Mouse (Mus musculus) E14TG2a.4 (cell line): Measurements from ENCODE around the gene Smpdl3b.
"Not testable (repeated sequence)": the region's sequence is repeated elsewhere in the genome, so short reads cannot be mapped to it uniquely, and the experiment has no call there.

Experiments
- H3K27me3 ChIP-seq: 2 replicates; pipeline ENCODE4 v1.6.1; 2014; ENCODE audit warnings: low read length, control low read depth; ENCODE audit not compliant: insufficient read depth
- H3K36me3 ChIP-seq: 2 replicates; pipeline ENCODE4 v1.6.1; 2014; ENCODE audit warnings: low read length, control low read depth; ENCODE audit not compliant: insufficient read depth
- H3K4me1 ChIP-seq: replicated peaks from 2 replicates; pipeline ENCODE4 v1.6.1; 2014; ENCODE audit warnings: low read depth, low read length, control low read depth
- H3K4me3 ChIP-seq: replicated peaks from 2 replicates; pipeline ENCODE4 v1.5.1; 2014; ENCODE audit warnings: mild to moderate bottlenecking, low read length
- H3K9me3 ChIP-seq: 2 replicates; pipeline ENCODE4 v1.6.1; 2014; ENCODE audit warnings: low read length, control low read depth
- CTCF ChIP-seq: conservative IDR thresholded peaks from 2 replicates; pipeline ENCODE4 v1.5.1; 2014; ENCODE audit warnings: low read length
- NANOG ChIP-seq: IDR thresholded peaks from 2 replicates; pipeline ENCODE4 v1.6.1; 2014; ENCODE audit warnings: borderline replicate concordance, low read length, mixed read lengths
- POU5F1 ChIP-seq: IDR thresholded peaks from 2 replicates; pipeline ENCODE4 v1.6.1; 2014; ENCODE audit warnings: low read length, borderline replicate concordance

Smpdl3b gene

DNA sequence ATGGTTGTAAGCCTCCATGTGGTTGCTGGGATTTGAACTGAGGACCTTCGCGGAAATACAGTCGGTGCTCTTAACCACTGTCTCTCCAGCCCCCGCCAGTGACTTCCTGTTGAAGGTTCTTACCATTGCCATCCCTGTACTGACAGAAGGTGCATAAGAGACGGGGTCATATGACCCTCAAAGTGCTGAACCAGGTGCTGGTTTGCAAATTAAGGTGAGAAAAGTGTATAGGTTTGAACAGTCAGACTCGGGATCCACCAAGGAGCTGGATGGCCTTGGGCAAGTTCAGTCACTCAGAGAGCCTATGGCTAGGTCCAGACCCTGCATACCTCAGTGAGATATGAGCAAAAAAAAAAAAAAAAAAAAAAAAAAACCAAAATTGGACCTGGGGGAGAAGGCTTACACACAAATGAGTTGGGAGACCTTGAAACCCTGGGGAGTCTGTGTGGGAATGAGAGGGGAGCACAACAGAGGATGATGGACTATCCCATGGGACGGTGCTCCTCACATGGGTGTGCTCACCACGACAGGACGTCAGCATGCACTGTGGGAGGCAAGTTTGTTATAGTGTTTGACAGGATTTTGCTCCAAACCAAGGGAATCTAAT lies 10.0 kb downstream of the Smpdl3b start:
- Histone ChIP-seq H3K36me3 (peaks cover 23% of the 10 kb centered on the region), H3K9me3 (no peaks in the 10 kb centered on the region), H3K4me1 (peaks cover 69% of the 10 kb centered on the region), H3K4me3 (no peak overlapping the region), H3K27me3 (no peaks in the 10 kb centered on the region)
- TF ChIP-seq CTCF (no peak), NANOG (no peak), POU5F1 (no peak)

DNA sequence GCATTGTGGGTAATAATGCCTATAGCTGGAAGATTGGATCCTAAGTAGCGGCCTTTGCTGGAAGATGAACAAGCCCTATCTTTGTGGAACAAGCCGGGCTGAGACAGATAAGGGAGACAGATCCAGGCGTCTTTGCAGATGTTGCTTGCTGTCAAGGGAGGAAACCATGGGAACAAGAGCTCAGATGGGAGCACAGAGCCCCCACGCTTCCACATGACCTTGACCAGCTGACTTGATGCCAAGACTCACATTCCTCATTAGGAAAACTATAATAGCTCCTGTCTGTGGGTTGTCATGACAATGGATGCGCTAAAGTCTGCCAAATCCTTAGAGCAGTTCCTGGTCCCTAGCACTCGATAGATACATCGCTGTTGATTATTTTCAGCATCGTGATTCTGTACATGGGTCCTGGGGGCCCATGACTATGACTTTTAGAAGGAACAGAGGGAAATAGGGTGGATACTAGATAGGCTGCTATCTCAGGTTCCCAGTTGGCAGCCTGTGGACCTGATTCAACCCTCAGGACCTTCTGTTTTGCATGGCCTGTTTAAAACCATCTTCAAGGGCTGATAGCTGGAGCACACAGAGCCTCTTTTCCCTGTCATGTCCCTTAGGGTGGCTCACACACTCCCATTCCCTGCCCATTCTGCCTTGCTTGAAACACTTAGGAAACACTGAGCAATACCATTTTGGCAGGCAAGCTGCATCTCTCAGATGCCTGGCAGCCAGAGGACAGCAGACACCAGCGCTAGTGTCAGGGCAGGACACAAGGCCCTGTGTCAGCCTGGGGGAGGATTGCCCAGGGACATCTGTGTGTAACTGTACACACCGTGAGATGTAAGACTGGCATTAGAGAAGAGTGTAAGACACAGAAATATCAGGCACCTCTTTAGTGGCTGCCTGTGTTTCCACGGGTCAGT lies 12.8 kb downstream of the Smpdl3b start:
- Histone ChIP-seq H3K4me3 (no peak overlapping the region), H3K4me1 (peaks cover 66% of the 10 kb centered on the region), H3K27me3 (no peaks in the 10 kb centered on the region), H3K9me3 (no peaks in the 10 kb centered on the region), H3K36me3 (peaks cover 33% of the 10 kb centered on the region)
- TF ChIP-seq CTCF (no peak), NANOG (no peak), POU5F1 (no peak)

GRCm38 (mm10) chr4:132741491-132741890 lies 15.6 kb downstream of the Smpdl3b start:
- Histone ChIP-seq H3K27me3 (no peaks in the 10 kb centered on the region), H3K4me1 (peaks cover 47% of the 10 kb centered on the region), H3K36me3 (peaks cover 54% of the 10 kb centered on the region), H3K9me3 (peaks cover 19% of the 10 kb centered on the region), H3K4me3 (no peak overlapping the region)
- TF ChIP-seq POU5F1 (no peak), CTCF (no peak), NANOG (no peak)

DNA sequence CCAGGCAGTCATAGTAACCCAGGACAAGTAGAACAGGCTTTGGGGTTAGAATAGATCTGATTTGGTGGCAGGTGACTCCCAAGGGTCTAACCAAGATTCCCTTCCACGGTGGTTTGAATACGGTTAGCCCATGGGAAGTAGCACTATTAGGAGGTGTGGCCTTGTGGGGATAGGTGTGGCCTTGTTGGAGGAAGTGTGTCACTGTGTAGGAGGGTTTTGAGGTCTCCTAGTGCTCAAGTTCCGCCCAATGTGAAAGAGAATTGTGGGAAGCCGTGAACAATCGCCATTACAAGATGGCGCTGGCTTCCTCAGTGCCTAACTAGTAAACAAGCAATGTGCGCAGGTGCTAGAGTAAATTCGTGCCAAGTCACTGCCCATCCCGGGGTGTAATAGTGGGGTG lies 19.9 kb downstream of the Smpdl3b start:
- H3K27me3 ChIP-seq, H3K4me3 ChIP-seq: not testable (repeated sequence)
- peaks cover 35% of the 10 kb centered on the region for H3K36me3 ChIP-seq
- H3K4me1 ChIP-seq: peaks cover 54% of the 10 kb centered on the region
- peaks cover 19% of the 10 kb centered on the region for H3K9me3 ChIP-seq

DNA sequence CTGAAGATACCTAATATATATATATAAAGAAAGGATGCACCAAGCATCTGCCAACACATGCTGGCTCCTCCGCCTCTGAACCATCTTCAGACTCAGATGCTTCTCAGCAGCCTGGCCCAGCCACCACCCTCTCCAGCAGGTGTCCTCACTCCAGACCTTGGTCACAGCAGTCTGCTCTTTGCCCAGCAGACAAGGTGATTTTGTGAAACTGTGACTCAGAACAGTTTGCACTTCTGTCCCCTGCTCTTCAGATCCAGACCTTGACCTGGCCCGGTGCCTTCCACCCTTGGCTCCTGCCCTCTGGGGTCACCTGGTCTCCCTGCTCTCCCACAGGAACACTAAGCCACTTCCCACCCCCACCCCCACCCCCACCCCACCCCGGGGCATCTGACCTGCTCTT lies 21.2 kb downstream of the Smpdl3b start:
- Histone ChIP-seq H3K4me3 (peak overlapping the region; percentile 79; the same call in 1 of the 2 replicates), H3K4me1 (peaks cover 57% of the 10 kb centered on the region), H3K9me3 (peaks cover 19% of the 10 kb centered on the region), H3K27me3 (no peaks in the 10 kb centered on the region), H3K36me3 (peaks cover 38% of the 10 kb centered on the region)
- TF ChIP-seq POU5F1 (no peak), CTCF (no peak), NANOG (no peak)

GRCm38 (mm10) chr4:132735389-132735788 lies 21.7 kb downstream of the Smpdl3b start:
- peaks cover 19% of the 10 kb centered on the region for H3K9me3 ChIP-seq
- H3K4me1 ChIP-seq: peaks cover 56% of the 10 kb centered on the region
- H3K27me3 ChIP-seq: no peaks in the 10 kb centered on the region
- H3K36me3 ChIP-seq: peaks cover 41% of the 10 kb centered on the region
- TF ChIP-seq CTCF (no peak), NANOG (no peak), POU5F1 (no peak)
- H3K4me3 ChIP-seq: peak overlapping the region; percentile 79

GRCm38 (mm10) chr4:132734766-132735165 lies 22.3 kb downstream of the Smpdl3b start:
- H3K36me3 ChIP-seq: peaks cover 38% of the 10 kb centered on the region
- H3K4me3 ChIP-seq: peak overlapping the region; percentile 79
- no peak for TF ChIP-seq NANOG
- TF ChIP-seq CTCF: no peak
- no peak for TF ChIP-seq POU5F1
- peaks cover 19% of the 10 kb centered on the region for H3K9me3 ChIP-seq
- H3K4me1 ChIP-seq: peaks cover 56% of the 10 kb centered on the region
- no peaks in the 10 kb centered on the region for H3K27me3 ChIP-seq

- H3K4me3 ChIP-seq: peak overlapping the region; percentile 79
- H3K9me3 ChIP-seq: peaks cover 17% of the 10 kb centered on the region
- H3K27me3 ChIP-seq: no peaks in the 10 kb centered on the region
- peaks cover 56% of the 10 kb centered on the region for H3K4me1 ChIP-seq
- peaks cover 32% of the 10 kb centered on the region for H3K36me3 ChIP-seq
- TF ChIP-seq NANOG (no peak), CTCF (peak; percentile 42)
These were observed 23.8 kb downstream of the Smpdl3b start for GRCm38 (mm10) chr4:132733071-132733770.
